Mouse (Mus musculus) gonadal fat pad, adult 2 months (tissue): ENCODE data around the gene Kbtbd3. TPM values are rescaled to one million over a fixed set of nuclear protein-coding genes. Genes with fewer than 3 reads are reported as not detected.
A peak's percentile ranks its signal among the peaks of the same experiment; 100 is the strongest.

Experiments
- DNase-seq: peaks from one replicate; pipeline ENCODE4 v3.0.0-alpha.2; 2012; ENCODE audit warnings: low read depth
- polyA plus RNA-seq: library from polyadenylated mRNA; depleted of rRNA; stranded (reverse); fragments of >200 nt; gene quantifications from 2 replicates; pipeline ENCODE4 v1.2.3, GENCODE M21; 2012; rRNA removed

The Kbtbd3 gene
- polyA plus RNA-seq, result 0.70 and 0.82 TPM in 2 replicates

- peak; percentile 99 for DNase-seq
These were observed at the start of gene Kbtbd3, which contains the start of gene Aasdhppt for GRCm38 (mm10) chr9:4309351-4310085. Gene Kbtbd3, plus strand, starts transcription at chr9:4309833. Gene Aasdhppt, minus strand, starts transcription at chr9:4309471.

- DNase-seq, result no peak
These were observed 49.5 kb upstream of the Kbtbd3 start for GRCm38 (mm10) chr9:4259841-4260745.

- DNase-seq, result no peak
These were observed 48.9 kb upstream of the Kbtbd3 start for GRCm38 (mm10) chr9:4260746-4261090.

GRCm38 (mm10) chr9:4266881-4267280 is 42.8 kb upstream of the Kbtbd3 start:
- DNase-seq, result no peak

- no peak for DNase-seq
These were observed 25.8 kb upstream of the Kbtbd3 start for GRCm38 (mm10) chr9:4283850-4284249.

- DNase-seq, result no peak
These were observed 9.2 kb upstream of the Kbtbd3 start for GRCm38 (mm10) chr9:4300466-4300865.

GRCm38 (mm10) chr9:4304867-4305266 is 4.8 kb upstream of the Kbtbd3 start:
- DNase-seq, result no peak

GRCm38 (mm10) chr9:4308628-4309350 is 844 bp upstream of the Kbtbd3 start:
- peak; percentile 26 for DNase-seq

GRCm38 (mm10) chr9:4310706-4311105 is 1.1 kb downstream of the Kbtbd3 start:
- DNase-seq, result no peak

GRCm38 (mm10) chr9:4311162-4311561 is 1.5 kb downstream of the Kbtbd3 start:
- no peak for DNase-seq

GRCm38 (mm10) chr9:4313946-4314345 is 4.3 kb downstream of the Kbtbd3 start:
- DNase-seq, result no peak

GRCm38 (mm10) chr9:4315746-4316145 is 6.1 kb downstream of the Kbtbd3 start:
- DNase-seq, result no peak

- no peak for DNase-seq
These were observed 9.5 kb downstream of the Kbtbd3 start for GRCm38 (mm10) chr9:4318939-4319721.

GRCm38 (mm10) chr9:4353163-4353562 is 43.5 kb downstream of the Kbtbd3 start:
- no peak for DNase-seq

- DNase-seq, result peak; percentile 75
These were observed 66.4 kb downstream of the Kbtbd3 start, which contains the start of gene Msantd4 for GRCm38 (mm10) chr9:4375828-4376639. Gene Msantd4, plus strand, starts transcription at chr9:4376562.

- DNase-seq, result peak; percentile 1
These were observed 67.0 kb downstream of the Kbtbd3 start for GRCm38 (mm10) chr9:4376640-4377120.
